Mouse (Mus musculus): ENCODE results near the gene Slc12a9. TPM values are rescaled to one million over a fixed set of nuclear protein-coding genes. Genes with fewer than 3 reads are reported as not detected.

Gene Slc12a9
- total RNA-seq, 4 experiments from 2014 or later, result 25.6 to 37.8 (median 32.0) TPM

- no peak for DNase-seq (ENCODE audit: low spot score in 2 of 2)
Observed at GRCm38 (mm10) chr5:137313466-137314192, 19.8 kb downstream of the Slc12a9 start.

GRCm38 (mm10) chr5:137308356-137308755 lies 25.0 kb downstream of the Slc12a9 start:
- DNase-seq (ENCODE audit: low spot score in 2 of 2), result no peak

- DNase-seq (ENCODE audit: low spot score in 2 of 2), result peak; percentile 93
Observed at GRCm38 (mm10) chr5:137307071-137307912, 26.1 kb downstream of the Slc12a9 start, which contains the start of gene Srrt. Gene Srrt, minus strand, starts transcription at chr5:137307674.

GRCm38 (mm10) chr5:137306439-137307005 lies 26.9 kb downstream of the Slc12a9 start:
- DNase-seq (ENCODE audit: low spot score in 2 of 2), result no peak

GRCm38 (mm10) chr5:137305822-137306221 lies 27.6 kb downstream of the Slc12a9 start:
- no peak for DNase-seq (ENCODE audit: low spot score in 2 of 2)

GRCm38 (mm10) chr5:137304816-137305215 lies 28.6 kb downstream of the Slc12a9 start:
- DNase-seq (ENCODE audit: low spot score in 2 of 2), result no peak

GRCm38 (mm10) chr5:137304165-137304564 lies 29.2 kb downstream of the Slc12a9 start:
- no peak for DNase-seq (ENCODE audit: low spot score in 2 of 2)

GRCm38 (mm10) chr5:137303609-137304008 lies 29.8 kb downstream of the Slc12a9 start:
- no peak for DNase-seq (ENCODE audit: low spot score in 2 of 2)

- DNase-seq (ENCODE audit: low spot score in 2 of 2), result no peak
Observed at GRCm38 (mm10) chr5:137301253-137301652, 32.1 kb downstream of the Slc12a9 start.

- DNase-seq (ENCODE audit: low spot score in 2 of 2), result no peak
Observed at GRCm38 (mm10) chr5:137299240-137299639, 34.2 kb downstream of the Slc12a9 start.

GRCm38 (mm10) chr5:137297126-137297525 lies 36.3 kb downstream of the Slc12a9 start:
- DNase-seq (ENCODE audit: low spot score in 2 of 2), result no peak

GRCm38 (mm10) chr5:137295712-137296111 lies 37.7 kb downstream of the Slc12a9 start:
- DNase-seq (ENCODE audit: low spot score in 2 of 2), result no peak

- no peak for DNase-seq (ENCODE audit: low spot score in 2 of 2)
Observed at GRCm38 (mm10) chr5:137295296-137295695, 38.1 kb downstream of the Slc12a9 start.

- DNase-seq (ENCODE audit: low spot score in 2 of 2), result no peak
Observed at GRCm38 (mm10) chr5:137294744-137295093, 38.7 kb downstream of the Slc12a9 start.

- peak; percentile 95 for DNase-seq (ENCODE audit: low spot score in 2 of 2)
Observed at GRCm38 (mm10) chr5:137293839-137294743, 39.3 kb downstream of the Slc12a9 start, which contains the start of gene Ufsp1. Gene Ufsp1, plus strand, starts transcription at chr5:137294629.

GRCm38 (mm10) chr5:137293282-137293681 lies 40.1 kb downstream of the Slc12a9 start:
- DNase-seq (ENCODE audit: low spot score in 2 of 2), result peak; percentile 62 to 69

- DNase-seq (ENCODE audit: low spot score in 2 of 2), result no peak
Observed at GRCm38 (mm10) chr5:137291381-137291926, 41.9 kb downstream of the Slc12a9 start.

GRCm38 (mm10) chr5:137290677-137291076 lies 42.7 kb downstream of the Slc12a9 start:
- peak in 1 of 2 experiments; percentile 51 for DNase-seq (ENCODE audit: low spot score in 2 of 2)

GRCm38 (mm10) chr5:137289591-137290365 lies 43.6 kb downstream of the Slc12a9 start:
- no peak for DNase-seq (ENCODE audit: low spot score in 2 of 2)

- peak in 1 of 2 experiments; percentile 50 for DNase-seq (ENCODE audit: low spot score in 2 of 2)
Observed at GRCm38 (mm10) chr5:137288999-137289470, 44.4 kb downstream of the Slc12a9 start.
